In the genomic region with DNA sequence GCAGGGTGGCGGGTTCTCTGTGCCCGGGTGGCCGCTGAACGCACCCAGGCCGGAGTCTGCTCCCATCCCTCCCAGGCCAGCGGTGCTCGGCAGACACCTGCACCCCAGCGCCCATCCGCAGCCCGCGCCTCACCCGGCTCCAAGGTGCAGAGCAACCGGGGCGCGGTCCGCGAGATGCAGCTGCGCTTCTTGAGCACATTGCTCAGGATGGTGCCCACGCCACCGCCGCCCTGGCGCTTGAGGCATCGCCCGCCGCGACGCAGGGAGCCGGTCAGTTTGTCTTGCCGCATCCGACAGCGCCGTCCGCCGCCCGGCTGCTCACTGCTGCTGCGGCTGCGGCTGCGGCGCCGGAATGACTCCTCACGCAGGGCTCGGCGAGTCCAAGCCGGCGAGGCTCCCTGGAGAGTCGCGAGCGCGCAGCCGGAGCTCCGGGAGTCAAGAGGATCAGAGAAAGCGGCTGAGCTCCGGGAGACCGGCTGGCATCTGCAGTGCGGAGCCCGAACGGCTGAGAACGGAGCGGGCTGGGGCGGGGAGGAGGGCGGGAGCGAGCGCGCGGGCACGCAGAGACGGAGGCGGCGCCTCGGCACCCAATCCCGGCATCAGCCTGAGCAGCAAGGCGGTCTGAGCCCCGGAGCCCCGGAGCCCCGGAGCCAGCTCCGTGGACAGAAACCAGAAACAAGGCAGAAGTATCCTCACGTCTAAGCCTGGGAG, we compare ENCODE assay signal across 8 mouse cellular contexts. TPM values are rescaled to one million over a fixed set of nuclear protein-coding genes. Genes with fewer than 3 reads are reported as not detected.
A peak's percentile ranks its signal among the peaks of the same experiment; 100 is the strongest.
DNase-seq lines count a peak whose midpoint lies in the region; ATAC-seq and TF ChIP-seq lines count a peak whose summit lies in the region.

No protein-coding gene starts in this region.

- no peak for DNase-seq in ES-E14 (ENCODE audit: low read depth, low spot score)
- DNase-seq in cerebellum, adult 11 months = peak; percentile 77
- DNase-seq in heart, postnatal 4 days = peak; percentile 53
- DNase-seq in layer of hippocampus, adult 8-10 months (ENCODE audit: low spot score in 2 of 2) = peak; percentile 54 to 81
- DNase-seq in lung, adult 2 months = peak; percentile 74
- peak; percentile 28 for DNase-seq in thymus, postnatal 0 days (ENCODE audit: low spot score)

- peaks cover 5% of the 10 kb centered on the region; the same call in 1 of the 2 replicates for H3K27me3 ChIP-seq in forebrain, embryonic 15.5 days
- no peaks in the 10 kb centered on the region; the same call in 1 of the 2 replicates for H3K27me3 ChIP-seq in neural tube, embryonic 15.5 days (replicated peaks)

- H3K4me3 ChIP-seq in ES-E14 (ENCODE audit: insufficient read depth in 1 of 2, low read depth in 1 of 2, low read length in 2 of 2, poor library complexity in 1 of 2, severe bottlenecking in 1 of 2) = peak overlapping the region; percentile 59 to 71
- H3K4me3 ChIP-seq in forebrain, embryonic 15.5 days = peak overlapping the region; percentile 81
- H3K4me3 ChIP-seq in lung, adult 2 months (replicated peaks; ENCODE audit: extremely low read depth, low read depth, low read length) = peak overlapping the region; percentile 82
- H3K4me3 ChIP-seq in neural tube, embryonic 15.5 days (replicated peaks) = peak overlapping the region; percentile 67

- peak overlapping the region; percentile 91 for H3K4me2 ChIP-seq in forebrain, embryonic 15.5 days (replicated peaks)
- peak overlapping the region; percentile 60 for H3K4me2 ChIP-seq in neural tube, embryonic 15.5 days

- no peak overlapping the region for H3K27ac ChIP-seq in ES-E14 (ENCODE audit: insufficient read depth, low read depth, low read length, poor library complexity, severe bottlenecking)
- H3K27ac ChIP-seq in forebrain, embryonic 15.5 days (replicated peaks) = peak overlapping the region; percentile 93
- peak overlapping the region; percentile 93 for H3K27ac ChIP-seq in neural tube, embryonic 15.5 days (replicated peaks)

- H3K9me3 ChIP-seq in ES-E14 (ENCODE audit: control insufficient read depth, insufficient read depth, low read depth, low read length) = no peaks in the 10 kb centered on the region
- H3K9me3 ChIP-seq in forebrain, embryonic 15.5 days = no peaks in the 10 kb centered on the region
- H3K9me3 ChIP-seq in neural tube, embryonic 15.5 days (replicated peaks) = no peaks in the 10 kb centered on the region

- under 1% methylated on average over 77 of the region's 77 CpGs for WGBS in forebrain, embryonic 15.5 days
- 1% methylated on average over 77 of the region's 77 CpGs for WGBS in lung, adult 2 months
- WGBS in neural tube, embryonic 15.5 days = under 1% methylated on average over 67 of the region's 77 CpGs

- H3K4me1 ChIP-seq in ES-E14 (ENCODE audit: control insufficient read depth in 2 of 2, insufficient read depth in 2 of 2, low read length in 2 of 2, poor library complexity in 1 of 2) = peaks cover 0 to 3% of the 10 kb centered on the region in 2 experiments; a peak in 1 of 4 replicates
- H3K4me1 ChIP-seq in forebrain, embryonic 15.5 days = peaks cover 33% of the 10 kb centered on the region
- peaks cover 17% of the 10 kb centered on the region for H3K4me1 ChIP-seq in lung, adult 2 months (ENCODE audit: control insufficient read depth, insufficient read depth, low read length)
- peaks cover 44% of the 10 kb centered on the region for H3K4me1 ChIP-seq in neural tube, embryonic 15.5 days

- no peak for TF ChIP-seq CTCF in lung, adult 2 months (IDR thresholded peaks at IDR 0.05; ENCODE audit: insufficient read depth, low read length)

- peak; percentile 96 for ATAC-seq in forebrain, embryonic 15.5 days (replicated peaks)
- peak; percentile 93 for ATAC-seq in neural tube, embryonic 15.5 days (ENCODE audit: low FRiP score)

- in situ Hi-C loops in ES-E14 (cut with MboI; ENCODE audit: low sequenced_read_pairs in 2 of 2, unreplicated experiment in 2 of 2) = no loop called here

- H3K9ac ChIP-seq in ES-E14 (ENCODE audit: insufficient read depth, low read depth, low read length, poor library complexity, severe bottlenecking) = peak overlapping the region; percentile 28
- H3K9ac ChIP-seq in forebrain, embryonic 15.5 days (replicated peaks) = peak overlapping the region; percentile 88
- H3K9ac ChIP-seq in neural tube, embryonic 15.5 days (replicated peaks) = peak overlapping the region; percentile 87

- no peaks in the 10 kb centered on the region for H3K36me3 ChIP-seq in ES-E14 (ENCODE audit: control insufficient read depth, insufficient read depth, low read length, poor library complexity, severe bottlenecking)
- H3K36me3 ChIP-seq in forebrain, embryonic 15.5 days = no peaks in the 10 kb centered on the region
- no peaks in the 10 kb centered on the region; the same call in 1 of the 2 replicates for H3K36me3 ChIP-seq in neural tube, embryonic 15.5 days

- peak; percentile 55; the same call in 1 of the 2 replicates for TF ChIP-seq POLR2A in lung, adult 2 months (IDR thresholded peaks at IDR 0.05; ENCODE audit: borderline replicate concordance, extremely low read depth, low read depth, low read length)

TF ChIP-seq in ES-E14, 5 proteins besides CTCF, POLR2A, EP300 and RAD21:
- TF ChIP-seq HCFC1 (IDR thresholded peaks at IDR 0.05; ENCODE audit: borderline replicate concordance, insufficient read depth, low read length) (no peak), ZC3H11A (IDR thresholded peaks at IDR 0.05; ENCODE audit: borderline replicate concordance, low read depth, low read length) (no peak), ZNF384 (IDR thresholded peaks at IDR 0.05; ENCODE audit: low read depth, low read length) (no peak), CHD2 (IDR thresholded peaks at IDR 0.05; ENCODE audit: low read depth, low read length) (no peak), MAFK (IDR thresholded peaks at IDR 0.05; ENCODE audit: insufficient read depth, low read depth, low read length) (no peak)

RNA-seq across cellular contexts. Expression of gene Tbc1d30, which starts 40.4 kb away (rescaled TPM):
- 0.45 and 0.58 TPM in 2 replicates for total RNA-seq in ES-E14 (2012; rRNA removed)
- 8.5 and 9.1 TPM in 2 replicates for polyA plus RNA-seq in forebrain, embryonic 15.5 days (2015; fragmentation: Nextera tagmentation; extraction: Ambion mirVana)
- total RNA-seq in heart, postnatal 4 days (2021) = 1 to 10 TPM; 3.7 to 4.9 TPM
- total RNA-seq in layer of hippocampus, adult 8-10 months (2022) = 10 to 100 TPM; 38.6 to 44.0 (median 40.6) TPM
- polyA plus RNA-seq in lung, adult 2 months (2012; rRNA removed) = 11.4 and 14.1 TPM in 2 replicates
- polyA plus RNA-seq in neural tube, embryonic 15.5 days (2015; fragmentation: Nextera tagmentation; extraction: Ambion mirVana) = 16.2 and 18.2 TPM in 2 replicates
- 0.25 and 0.37 TPM in 2 replicates for polyA plus RNA-seq in thymus, postnatal 0 days (2015; fragmentation: Nextera tagmentation; extraction: Ambion mirVana)

RNA-seq across cellular contexts. Expression of gene Gns, which starts 54.2 kb away (rescaled TPM):
- total RNA-seq in ES-E14 (2012; rRNA removed) = 61.0 and 79.8 TPM in 2 replicates
- 30.3 and 34.7 TPM in 2 replicates for polyA plus RNA-seq in forebrain, embryonic 15.5 days (2015; fragmentation: Nextera tagmentation; extraction: Ambion mirVana)
- total RNA-seq in heart, postnatal 4 days (2021) = 10 to 100 TPM; 66.2 to 66.9 TPM
- total RNA-seq in layer of hippocampus, adult 8-10 months (2022) = 100 to 1,000 TPM in 2 of 4 experiments, 10 to 100 TPM in 2; 86.0 to 149 (median 114) TPM
- polyA plus RNA-seq in lung, adult 2 months (2012; rRNA removed) = 149 and 280 TPM in 2 replicates
- polyA plus RNA-seq in neural tube, embryonic 15.5 days (2015; fragmentation: Nextera tagmentation; extraction: Ambion mirVana) = 39.8 and 41.5 TPM in 2 replicates
- 19.6 and 19.8 TPM in 2 replicates for polyA plus RNA-seq in thymus, postnatal 0 days (2015; fragmentation: Nextera tagmentation; extraction: Ambion mirVana)

Comparison
In these comparisons a context has a peak if more than half of its experiments do, and no peak if none do; other contexts are left out.
1. H3K9ac ChIP-seq: peak in every context shown above with its lines; median percentile 88 in forebrain, embryonic 15.5 days; 87 in neural tube, embryonic 15.5 days; 28 in ES-E14.